Mouse (Mus musculus) urinary bladder, postnatal 4 days (tissue): ENCODE measurements at regions not wholly inside any gene's neighbourhood (a gene's known extent, or its start where the extent isn't known, plus 50 kb on each side); places are given as distances from the start of the nearest gene placed in this dataset.
A peak's percentile ranks its signal among the peaks of the same experiment; 100 is the strongest.

ENCODE experiments used
- DNase-seq, 2 experiments: peaks; one replicate each; pipeline ENCODE4 v3.0.0; 2021 to 2022; ENCODE audit warnings: low spot score in 2 of 2

DNA sequence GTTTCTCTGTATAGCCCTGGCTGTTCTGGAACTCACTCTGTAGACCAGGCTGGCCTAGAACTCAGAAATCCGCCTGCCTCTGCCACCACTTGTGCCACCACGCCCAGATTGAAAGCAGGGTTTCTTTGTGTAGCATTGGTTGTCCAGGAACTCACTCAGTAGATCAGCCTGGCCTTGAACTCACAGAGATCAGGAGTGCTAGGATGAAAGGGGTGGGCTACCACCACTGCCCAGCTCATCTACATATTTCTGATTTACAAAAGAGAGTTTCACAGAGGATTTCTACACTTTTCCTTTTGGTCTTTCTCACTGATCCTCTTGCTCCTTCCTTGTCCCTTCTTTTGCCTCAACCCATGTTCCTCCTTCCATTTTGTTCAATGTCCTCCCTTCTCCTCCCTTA lies 53.1 kb upstream of the Lbx1 start:
- no peak for DNase-seq

DNA sequence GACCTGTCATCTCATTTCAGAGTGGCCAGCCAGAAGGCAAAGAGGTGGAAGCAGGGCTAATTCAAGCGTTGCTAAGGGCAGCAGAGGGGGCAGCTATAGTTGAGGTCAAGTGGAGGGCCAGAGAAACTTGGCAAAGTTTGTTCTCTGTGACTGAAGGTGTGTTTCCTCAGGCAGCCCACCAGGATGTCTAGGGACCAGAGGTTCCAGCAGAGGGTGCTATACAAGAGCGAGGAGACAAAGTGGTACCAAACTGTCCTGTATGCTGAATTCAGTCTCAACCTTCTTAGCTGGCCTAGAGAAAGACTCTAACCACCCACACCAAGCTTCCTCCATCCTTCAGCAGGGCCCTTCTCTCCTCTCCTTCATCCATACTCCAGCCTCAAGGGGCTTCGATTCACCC lies 62.2 kb upstream of the Lbx1 start:
- DNase-seq = no peak

DNA sequence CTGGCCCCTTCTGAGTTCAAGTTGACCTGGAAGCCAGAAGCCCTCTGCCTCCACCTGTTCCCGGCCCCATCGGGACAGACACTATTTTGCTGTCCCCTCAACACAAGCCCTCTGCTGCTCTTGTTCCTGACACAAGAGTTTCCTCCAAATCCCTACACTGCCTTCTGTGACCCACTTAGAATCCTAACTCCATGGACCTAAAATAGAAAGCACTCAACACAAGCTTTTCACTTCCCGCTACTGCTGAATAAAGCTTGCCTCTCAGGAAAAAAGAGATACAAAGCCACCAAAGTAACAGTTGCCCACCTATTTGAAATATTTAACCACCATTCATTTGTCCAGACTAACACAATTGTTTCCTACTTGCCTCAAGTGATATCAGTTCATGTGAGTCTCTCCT lies 63.7 kb upstream of the Lbx1 start:
- no peak for DNase-seq

DNA sequence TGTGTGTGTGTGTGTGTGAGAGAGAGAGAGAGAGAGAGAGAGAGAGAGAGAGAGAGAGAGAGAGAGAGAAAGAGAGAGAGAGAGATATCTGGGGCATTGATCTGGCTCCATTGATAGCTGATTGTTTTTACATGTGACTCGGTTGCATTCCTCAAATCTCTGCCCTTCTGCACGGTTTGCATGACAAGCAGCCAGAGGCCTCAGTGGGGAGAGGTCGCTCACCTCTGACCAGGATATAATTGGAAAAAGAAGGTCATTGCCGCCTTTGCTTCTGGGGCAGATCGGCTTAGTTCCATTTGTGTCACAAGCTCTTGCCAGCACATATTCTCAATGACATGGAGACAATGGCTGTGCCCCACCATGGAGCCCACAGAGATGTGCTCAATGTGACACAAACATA lies 63.8 kb upstream of the Btrc start:
- DNase-seq = no peak

DNA sequence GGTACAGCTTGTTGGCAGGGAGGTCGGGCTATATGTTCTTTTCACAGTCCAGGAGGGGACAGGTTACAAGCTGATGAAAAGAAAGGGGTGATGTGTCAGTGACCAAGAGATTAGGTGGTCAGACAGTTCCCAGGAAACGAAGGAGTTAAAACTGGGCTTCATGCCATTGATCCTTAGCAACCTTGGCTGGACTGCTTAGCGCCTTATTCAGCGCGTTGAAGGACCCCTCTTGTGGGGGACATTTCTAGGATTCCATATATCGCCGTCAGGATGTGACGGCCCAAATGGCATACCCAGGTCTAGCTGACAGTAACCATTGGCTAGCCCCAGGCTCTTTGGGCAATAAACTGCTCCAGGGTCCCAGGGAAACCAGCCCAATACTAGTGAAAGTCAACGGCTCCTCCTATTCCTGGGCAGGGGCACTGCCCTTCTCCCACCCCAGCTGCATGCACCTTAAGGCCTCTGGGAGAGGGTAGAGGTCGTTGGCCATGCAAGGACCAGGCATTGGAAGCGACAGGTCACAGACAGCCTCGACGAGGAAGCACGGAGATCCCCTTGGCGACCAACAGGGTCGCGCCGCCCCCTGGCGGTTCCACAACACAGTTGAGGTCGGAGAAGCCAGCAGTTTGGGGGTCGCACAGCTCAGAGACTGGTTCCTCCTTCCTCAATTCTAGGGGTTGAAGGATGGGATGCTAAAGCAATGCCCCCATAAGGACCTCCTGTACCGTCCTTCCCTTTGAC lies 62.7 kb upstream of the Btrc start:
- no peak for DNase-seq

DNA sequence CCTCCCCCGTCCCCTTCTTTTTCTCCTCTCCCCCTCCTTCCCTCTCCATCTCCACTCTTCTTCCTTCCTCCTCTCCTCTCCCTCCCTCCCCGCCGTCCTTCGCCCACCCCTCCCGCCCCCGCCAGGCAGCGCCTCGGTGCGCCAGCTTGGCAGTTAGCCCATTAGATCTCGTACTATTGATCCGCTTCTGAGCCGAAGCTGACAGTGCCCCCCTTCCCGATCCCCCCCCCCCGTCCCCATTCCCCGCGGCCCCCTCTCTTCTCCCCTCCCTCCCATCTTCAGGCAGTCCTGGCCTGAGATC lies 62.2 kb upstream of the Btrc start:
- DNase-seq = no peak

DNA sequence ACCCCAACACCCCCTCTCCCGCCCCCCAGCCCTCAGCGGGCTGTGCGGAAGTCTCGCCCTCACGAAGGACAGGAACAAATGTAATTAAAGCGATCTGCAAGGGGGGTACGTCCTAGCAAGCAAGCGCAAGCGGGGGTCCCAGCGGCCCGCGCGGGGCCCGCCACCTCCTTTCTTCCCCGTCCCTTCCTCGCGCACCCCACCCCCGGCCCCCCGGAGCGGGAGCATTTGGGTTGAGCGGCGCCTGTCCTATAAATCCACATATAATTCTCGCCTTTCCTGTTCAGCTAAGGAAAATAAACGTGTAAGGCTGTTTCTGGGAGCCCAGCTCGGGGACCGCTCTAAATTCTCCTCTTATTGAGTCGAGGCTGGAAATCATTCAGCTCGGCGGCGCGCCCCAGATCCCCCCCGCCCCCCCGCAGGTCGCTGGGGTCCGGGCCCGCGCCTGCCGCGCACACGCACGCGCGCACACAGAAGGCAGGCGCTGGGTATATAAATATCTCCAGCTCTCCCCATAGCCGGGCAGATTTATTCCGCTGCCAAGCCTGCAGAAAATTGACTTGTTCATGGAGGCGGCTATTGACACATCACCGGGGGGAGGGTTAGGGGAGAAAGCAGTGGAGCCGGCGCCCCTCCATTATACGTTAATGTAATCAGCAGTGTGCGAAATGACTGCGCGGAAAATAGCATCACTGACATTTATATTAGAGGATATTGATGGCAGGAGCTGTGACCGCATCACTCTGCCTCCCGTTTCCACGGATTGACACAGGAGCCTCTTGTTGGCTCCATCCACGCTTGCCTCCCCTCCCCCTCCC lies 61.6 kb upstream of the Btrc start:
- DNase-seq = no peak

DNA sequence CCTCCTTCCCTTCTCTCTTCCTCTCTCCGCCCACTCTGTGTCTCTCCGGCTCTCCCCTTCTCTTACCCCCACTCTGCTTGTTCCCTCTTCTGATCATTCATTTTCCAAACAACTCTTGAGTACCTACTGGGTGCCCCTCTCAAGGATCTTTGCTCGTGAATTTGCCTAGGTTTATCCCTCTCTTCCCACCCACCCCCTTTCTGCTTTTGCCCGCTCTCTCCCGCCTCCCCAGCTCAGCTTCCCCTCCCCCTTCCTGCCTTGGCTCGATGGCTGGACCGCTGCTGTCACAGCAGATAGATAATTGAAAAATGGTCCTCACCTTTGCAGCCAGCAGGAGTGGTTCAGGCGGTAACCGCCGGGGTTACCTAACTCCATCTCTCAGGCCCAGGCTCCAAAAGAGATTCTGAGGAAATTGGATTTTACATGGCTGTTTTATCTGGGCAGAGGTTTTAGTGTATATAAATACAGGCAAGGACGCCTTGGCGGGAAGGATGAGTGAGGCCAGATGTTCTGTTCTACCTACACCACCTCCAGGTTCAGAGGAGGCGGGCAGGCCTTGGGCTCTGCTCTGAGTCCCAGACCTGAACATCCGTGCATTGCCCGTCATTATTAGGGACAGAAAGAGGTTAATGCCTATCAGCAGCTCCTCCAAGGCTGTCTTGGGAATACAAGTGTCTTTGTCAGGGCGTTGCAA lies 60.8 kb upstream of the Btrc start:
- no peak for DNase-seq

DNA sequence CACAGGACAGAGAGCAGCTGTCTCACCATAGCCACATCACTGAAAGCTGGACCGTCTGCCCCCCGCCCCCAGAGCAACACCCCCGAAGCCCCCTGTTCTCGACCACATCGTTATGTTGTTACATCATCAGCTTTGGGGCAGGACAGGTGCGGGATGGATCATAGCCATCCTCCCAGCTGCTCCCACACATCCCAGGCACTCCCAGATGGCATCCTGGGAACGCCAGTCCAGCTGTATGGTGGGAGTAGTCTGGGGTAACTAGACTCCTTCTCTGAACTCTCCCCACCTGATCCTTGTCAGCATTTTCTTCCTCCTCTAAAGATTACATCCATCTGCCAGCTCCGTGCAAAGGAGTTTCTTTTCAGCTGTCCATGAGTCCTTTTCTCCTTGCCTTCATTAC lies 59.0 kb upstream of the Btrc start:
- DNase-seq = no peak

DNA sequence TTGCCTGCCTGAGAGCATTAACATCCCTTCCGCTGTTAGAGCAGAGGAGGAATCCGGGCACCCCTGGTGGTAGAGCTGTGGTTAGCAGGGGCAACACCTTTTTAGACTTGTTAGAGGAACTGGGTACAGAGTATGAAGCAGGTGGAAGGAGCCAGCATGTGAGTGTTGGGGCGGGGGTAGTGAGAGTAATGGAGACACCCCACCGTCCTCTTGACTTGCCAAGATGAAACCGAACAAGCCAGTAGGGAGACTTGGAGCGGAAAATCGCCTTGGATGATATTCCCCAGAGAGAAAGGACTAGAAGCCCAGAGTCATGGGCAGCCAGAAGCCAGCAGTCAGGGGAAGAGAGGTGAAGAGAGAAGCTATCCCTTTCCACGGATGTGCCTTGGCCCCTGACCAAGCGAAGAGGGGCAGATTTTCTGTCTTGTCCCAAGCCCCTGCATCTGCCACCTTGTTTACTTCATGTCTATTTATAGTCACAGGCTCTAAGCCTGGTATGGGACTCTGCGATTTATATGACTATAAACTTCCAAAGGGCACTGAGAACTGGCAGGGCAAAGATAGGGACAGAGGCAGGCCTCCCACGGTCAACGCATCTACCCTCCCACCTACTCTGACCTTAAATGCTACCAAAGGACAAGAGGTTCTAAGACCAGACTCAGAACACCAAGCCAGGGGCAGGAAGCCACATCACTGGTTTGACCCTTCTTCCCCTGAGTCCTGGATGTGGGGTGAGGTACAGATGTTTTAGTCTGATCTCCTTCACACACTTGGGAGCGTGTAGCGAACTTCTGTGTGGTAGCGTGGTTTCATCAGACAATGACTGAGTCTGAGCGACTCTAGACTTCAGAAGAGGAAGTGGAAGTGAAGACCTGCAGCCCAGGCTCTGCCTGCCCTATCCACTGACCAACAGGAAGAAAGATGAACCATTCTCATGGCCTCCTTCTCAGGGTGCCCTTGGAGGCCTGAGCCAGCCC lies 55.9 kb upstream of the Btrc start:
- DNase-seq = no peak

DNA sequence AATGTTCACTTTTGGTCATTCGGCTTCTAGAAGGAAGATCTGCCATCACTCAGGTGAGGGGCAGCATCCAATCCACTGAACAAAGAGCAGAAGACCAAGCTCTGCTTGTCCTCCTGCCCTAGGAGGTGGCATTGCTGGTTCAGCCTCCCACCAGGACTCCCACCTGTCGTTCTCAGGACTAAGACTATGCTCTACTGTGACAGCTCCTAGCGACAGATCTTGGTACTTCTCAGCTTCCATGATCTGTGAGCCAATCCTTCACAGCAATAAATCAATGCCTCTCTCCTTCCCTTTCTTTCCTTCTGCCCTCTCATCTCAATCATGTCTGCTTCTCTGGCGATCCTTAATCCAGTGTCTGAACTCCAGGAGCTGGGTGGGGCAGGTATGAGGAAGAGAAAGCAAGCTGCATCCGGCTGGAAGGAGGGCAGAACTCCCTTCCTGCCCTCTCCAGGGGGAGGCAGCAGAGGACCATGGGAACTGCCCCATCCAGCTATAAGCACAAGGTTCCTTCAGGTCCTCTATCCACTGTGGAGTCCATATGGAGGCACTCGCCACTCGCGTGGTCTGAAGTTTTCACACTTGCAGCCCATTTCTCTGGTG lies 54.8 kb upstream of the Btrc start:
- no peak for DNase-seq

DNA sequence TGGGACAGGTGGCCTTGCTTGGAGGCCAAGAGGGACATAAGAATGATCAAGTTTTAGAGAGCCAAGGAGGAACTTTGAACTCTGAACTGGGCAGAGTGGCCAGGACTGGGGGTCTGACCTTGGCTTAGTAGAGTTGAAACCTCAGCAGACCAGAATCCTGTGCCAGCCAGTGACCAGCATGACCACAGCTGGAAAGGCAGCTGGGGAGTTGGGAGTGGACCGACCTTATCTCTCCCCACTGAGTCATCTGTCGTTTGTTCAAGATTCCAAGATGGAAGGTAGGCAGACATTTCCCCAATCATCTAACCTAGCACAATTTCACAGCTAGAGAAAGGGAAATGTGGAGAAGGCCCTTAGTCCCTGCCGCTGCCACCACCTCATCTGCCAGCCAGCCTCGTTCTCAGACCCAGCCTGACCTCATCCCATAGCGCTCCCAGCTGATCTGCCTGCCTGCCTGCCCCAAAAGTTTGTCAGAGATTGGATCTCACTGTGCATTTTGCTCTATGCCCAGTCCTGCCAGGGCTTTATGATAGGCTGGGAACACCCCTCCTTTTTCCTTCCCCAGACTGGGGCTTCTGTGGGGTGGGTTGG lies 53.1 kb upstream of the Btrc start:
- DNase-seq = no peak

DNA sequence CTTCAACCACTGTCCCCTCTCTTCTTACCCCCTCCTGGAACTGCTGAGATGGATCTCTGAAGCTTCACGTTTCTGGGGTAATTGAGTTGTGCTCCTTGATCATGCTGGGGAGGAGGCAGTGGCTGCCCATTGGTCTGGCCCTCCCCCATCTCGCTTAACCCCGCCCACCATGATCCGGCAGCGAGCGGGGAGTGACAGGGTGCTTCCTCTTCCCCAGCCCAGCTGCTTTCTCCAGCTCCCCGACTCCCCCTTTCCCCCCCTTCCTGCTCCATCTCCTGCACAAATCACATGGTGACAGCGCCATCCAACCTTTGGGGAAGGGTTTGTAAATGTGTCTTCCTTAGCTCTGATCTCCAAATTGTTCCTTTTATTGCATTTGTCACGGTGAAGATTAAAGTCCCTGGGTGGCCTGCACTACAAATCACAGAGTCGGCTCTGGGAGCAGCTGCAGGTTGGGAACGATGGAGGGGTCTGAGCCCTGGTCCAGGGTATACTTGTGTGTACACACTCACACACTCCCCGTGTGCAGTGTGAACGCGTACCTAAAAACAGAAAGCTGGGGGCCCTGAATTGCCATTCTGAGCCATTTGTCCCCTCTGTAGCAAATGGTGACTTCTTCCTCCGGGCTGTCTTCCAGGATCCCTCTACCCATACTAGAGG lies 52.5 kb upstream of the Btrc start:
- DNase-seq = peak; percentile 68 to 76

DNA sequence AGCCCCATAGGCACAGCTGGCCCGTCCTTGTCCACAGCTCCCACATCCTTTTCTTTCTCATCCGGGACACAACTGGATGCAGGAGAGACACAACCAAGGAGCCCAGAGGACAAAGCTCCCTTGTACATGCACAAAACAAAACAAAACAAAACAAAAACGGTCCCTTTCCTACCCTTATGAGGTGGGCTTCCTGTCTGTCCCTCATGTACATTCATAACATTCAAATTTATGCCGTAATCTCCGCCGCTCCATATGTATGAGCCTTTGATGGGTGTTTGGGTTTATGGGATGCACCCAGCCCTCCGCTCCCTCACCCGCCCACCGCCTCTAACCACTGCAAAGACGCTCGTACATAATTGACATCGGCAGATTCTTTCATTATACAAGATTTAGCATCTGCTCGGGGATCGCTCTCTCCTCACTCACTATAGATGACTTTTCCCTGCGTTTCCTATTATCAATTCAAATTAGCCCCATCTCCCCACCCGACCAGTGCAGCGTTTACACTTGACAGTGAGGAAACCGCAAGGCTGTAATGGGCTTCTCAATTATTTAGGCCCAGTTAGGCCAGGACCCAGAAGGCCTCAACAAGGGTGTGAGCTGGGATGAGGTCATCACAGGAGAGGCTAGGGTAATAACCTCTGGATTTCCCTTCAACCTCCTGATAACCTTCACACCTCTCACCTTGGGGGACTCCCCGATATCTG lies 51.5 kb upstream of the Btrc start:
- DNase-seq = no peak

DNA sequence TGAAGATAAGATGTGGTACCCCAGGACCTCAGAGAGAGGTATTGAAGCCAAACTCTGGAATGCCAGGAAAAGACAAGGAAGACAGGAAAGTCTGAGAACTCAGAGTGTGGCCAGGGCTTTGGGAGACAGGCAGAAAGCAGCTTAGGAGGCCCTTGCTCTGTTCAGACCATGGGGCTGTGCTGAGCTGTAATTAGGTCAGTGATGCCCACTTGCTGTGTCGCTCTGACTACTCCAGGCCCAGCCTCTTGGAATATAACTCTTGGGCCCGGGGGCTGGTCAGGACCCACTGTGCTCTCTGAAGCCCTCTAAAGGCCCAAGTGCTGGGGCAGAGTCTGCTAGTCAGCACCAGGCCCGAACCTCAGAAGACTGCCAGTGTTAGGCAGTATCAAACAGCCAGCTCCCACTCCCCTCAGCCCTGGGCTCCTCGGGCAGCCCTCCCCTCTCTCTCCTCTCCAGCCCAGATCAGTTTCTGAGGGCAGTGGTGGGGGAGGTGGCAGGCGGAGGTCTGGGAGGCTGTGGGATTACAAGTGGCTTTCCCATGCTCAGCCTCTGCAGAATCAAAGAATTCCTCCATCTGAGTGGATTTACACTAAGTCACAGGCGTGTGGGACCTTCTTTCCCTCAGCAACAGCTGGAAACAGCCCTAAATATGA lies 50.7 kb upstream of the Btrc start:
- no peak for DNase-seq
